Mouse (Mus musculus) kidney, adult 2 months (tissue): ENCODE measurements around the gene Gp1bb. TPM values are rescaled to one million over a fixed set of nuclear protein-coding genes. Genes with fewer than 3 reads are reported as not detected.

Source experiments
- DNase-seq: peaks from one replicate; pipeline ENCODE4 v3.0.0; 2021
- H3K27ac ChIP-seq: fragments of 200-500 bp; 2 replicates; pipeline ENCODE4 v1.5.1; 2012; ENCODE audit warnings: low read depth, low read length, control low read depth, inconsistent platforms; ENCODE audit not compliant: insufficient read depth
- H3K27me3 ChIP-seq: fragments of 200-500 bp; replicated peaks from 2 replicates; pipeline ENCODE4 v1.6.1; 2012; ENCODE audit warnings: mild to moderate bottlenecking, moderate library complexity, low read length, inconsistent platforms; ENCODE audit not compliant: control insufficient read depth, insufficient read depth
- H3K36me3 ChIP-seq: fragments of 200-500 bp; 2 replicates; pipeline ENCODE4 v1.6.1; 2012; ENCODE audit warnings: mild to moderate bottlenecking, moderate library complexity, low read length, inconsistent platforms; ENCODE audit not compliant: control insufficient read depth, insufficient read depth
- H3K4me1 ChIP-seq: fragments of 200-500 bp; 2 replicates; pipeline ENCODE4 v1.6.1; 2011; ENCODE audit warnings: low read length; ENCODE audit not compliant: control insufficient read depth, insufficient read depth
- H3K4me3 ChIP-seq: fragments of 200-500 bp; 2 replicates; pipeline ENCODE4 v1.5.1; 2011; ENCODE audit warnings: mild to moderate bottlenecking, low read depth, low read length, control low read depth; ENCODE audit not compliant: insufficient read depth
- CTCF ChIP-seq: fragments of 200-500 bp; conservative IDR thresholded peaks from 2 replicates; pipeline ENCODE4 v1.5.1; 2011; ENCODE audit warnings: low read depth, mild to moderate bottlenecking, control low read depth, low read length, moderate library complexity, mixed read lengths; ENCODE audit not compliant: insufficient read depth, insufficient read length
- POLR2A ChIP-seq: fragments of 200-500 bp; IDR thresholded peaks from one replicate; pipeline ENCODE4 v1.6.1; 2011; ENCODE audit warnings: low read depth, low read length, control low read depth
- WGBS: fragments of 180-500 bp; shearing (Covaris S2); methylation state at CpG from one replicate; pipeline ENCODE4 v1.1.7; 2018; 5-methylcytosine and 5-hydroxymethylcytosine counted together
- polyA plus RNA-seq: library from polyadenylated mRNA; depleted of rRNA; stranded (reverse); fragments of >200 nt; gene quantifications from 2 replicates; pipeline ENCODE4 v1.2.3, GENCODE M21; 2012

Gp1bb gene
- polyA plus RNA-seq, 1 experiment: 0.34 TPM

- Histone ChIP-seq H3K4me3 (no peak overlapping the region), H3K27me3 (no peaks in the 10 kb centered on the region; the same call in 1 of the 2 replicates), H3K27ac (no peak overlapping the region), H3K36me3 (no peaks in the 10 kb centered on the region), H3K4me1 (no peaks in the 10 kb centered on the region)
- TF ChIP-seq POLR2A (no peak), CTCF (no peak)
- WGBS: 74% methylated on average over 15 of the region's 15 CpGs
- DNase-seq: no peak
Observed at GRCm38 (mm10) chr16:18623751-18624540, 1.7 kb upstream of the Gp1bb start.

DNA sequence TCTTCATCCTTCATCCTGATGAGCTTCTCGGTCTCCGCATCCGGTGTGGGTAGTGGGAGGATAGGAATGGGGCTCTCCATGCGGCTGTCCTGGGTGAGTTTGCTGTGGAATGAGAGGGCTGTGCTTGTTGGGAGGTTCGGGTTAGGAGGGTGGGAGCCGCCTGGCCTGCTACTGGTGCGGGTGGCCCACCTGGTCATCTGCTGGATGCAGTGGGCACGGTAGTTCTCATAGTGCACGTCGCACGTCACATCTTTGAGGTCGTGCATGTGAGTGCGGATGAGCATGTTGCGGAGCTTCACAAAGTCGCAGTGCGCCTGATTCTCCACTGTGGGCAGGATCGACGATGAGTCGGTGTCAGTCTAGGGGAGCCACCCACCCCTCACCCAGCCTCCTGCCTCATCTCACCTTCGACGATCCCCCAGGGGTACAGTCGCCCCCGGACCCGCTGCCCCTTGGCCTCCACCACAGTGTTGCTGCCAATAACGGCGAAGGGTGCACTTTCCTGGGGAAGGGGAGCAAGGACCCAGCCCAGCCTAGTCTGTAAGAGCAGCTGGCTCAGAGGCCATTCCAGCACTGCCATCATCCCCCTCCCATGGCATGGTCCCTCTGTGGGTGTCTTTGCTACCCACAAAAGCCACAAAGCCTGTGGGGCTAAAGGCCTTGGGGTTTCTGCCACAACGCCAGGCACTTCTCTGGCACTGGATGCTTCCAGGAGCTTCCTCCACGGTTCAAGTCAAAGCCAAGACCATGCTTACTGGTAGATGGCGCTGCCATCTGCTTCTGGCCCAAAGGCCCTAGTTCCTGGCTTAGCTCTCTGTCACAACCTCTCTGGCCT lies 930 bp upstream of the Gp1bb start:
- no peak for TF ChIP-seq CTCF
- no peak for TF ChIP-seq POLR2A
- WGBS: 69% methylated on average over 29 of the region's 29 CpGs
- no peaks in the 10 kb centered on the region; the same call in 1 of the 2 replicates for H3K27me3 ChIP-seq
- H3K27ac ChIP-seq: no peak overlapping the region
- no peaks in the 10 kb centered on the region for H3K36me3 ChIP-seq
- no peak overlapping the region for H3K4me3 ChIP-seq
- no peaks in the 10 kb centered on the region for H3K4me1 ChIP-seq
- DNase-seq: no peak

GRCm38 (mm10) chr16:18621362-18622001 lies 721 bp downstream of the Gp1bb start:
- no peak overlapping the region for H3K27ac ChIP-seq
- DNase-seq: no peak
- 11% methylated on average over 38 of the region's 38 CpGs for WGBS
- no peaks in the 10 kb centered on the region for H3K36me3 ChIP-seq
- H3K27me3 ChIP-seq: no peaks in the 10 kb centered on the region; the same call in 1 of the 2 replicates
- H3K4me3 ChIP-seq: no peak overlapping the region
- no peaks in the 10 kb centered on the region for H3K4me1 ChIP-seq
- TF ChIP-seq CTCF (no peak), POLR2A (no peak)

DNA sequence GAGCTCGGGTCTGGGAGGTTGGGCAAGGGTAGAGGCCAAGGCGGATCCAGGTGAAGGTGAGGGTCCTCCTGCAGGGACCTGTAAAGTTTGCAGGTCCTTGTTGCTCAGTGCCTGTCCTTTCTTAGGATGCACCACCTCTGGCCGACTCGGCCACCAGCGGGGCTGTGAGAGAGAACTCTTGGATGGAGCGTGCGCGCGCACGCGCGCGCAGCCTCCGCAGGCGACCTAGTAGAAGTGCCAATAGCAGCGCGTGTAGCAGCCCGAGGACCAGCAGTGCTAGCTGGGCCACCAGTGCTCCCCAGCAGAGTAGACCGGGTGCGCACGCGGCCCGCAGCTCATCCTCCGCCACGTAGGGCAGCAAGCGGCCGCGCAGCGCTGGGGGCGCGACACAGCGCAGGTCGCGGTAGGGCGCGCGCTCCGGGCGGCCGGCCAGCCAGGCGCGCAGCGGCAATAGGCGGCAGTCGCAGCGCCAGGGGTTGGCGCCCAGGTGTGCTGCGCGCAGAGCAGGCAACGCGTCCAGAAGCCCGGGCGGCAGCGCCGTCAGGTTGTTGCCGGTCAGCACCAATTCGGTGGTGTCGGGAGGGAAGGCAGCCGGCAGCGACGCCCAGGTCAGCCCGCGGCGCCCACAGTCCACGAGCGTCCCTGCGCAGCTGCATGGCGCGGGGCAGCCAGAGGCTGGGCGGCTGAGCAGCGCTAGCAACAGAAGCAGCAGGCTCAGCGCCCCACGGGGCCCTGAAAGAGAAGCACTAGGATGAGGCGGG lies 1.4 kb downstream of the Gp1bb start:
- WGBS: 2% methylated on average over 74 of the region's 74 CpGs
- H3K27me3 ChIP-seq: no peaks in the 10 kb centered on the region; the same call in 1 of the 2 replicates
- no peaks in the 10 kb centered on the region for H3K4me1 ChIP-seq
- H3K36me3 ChIP-seq: no peaks in the 10 kb centered on the region
- H3K4me3 ChIP-seq: peak overlapping the region; percentile 22; the same call in 1 of the 2 replicates
- TF ChIP-seq CTCF: no peak
- no peak for TF ChIP-seq POLR2A
- H3K27ac ChIP-seq: no peak overlapping the region
- DNase-seq: peak; percentile 16

DNA sequence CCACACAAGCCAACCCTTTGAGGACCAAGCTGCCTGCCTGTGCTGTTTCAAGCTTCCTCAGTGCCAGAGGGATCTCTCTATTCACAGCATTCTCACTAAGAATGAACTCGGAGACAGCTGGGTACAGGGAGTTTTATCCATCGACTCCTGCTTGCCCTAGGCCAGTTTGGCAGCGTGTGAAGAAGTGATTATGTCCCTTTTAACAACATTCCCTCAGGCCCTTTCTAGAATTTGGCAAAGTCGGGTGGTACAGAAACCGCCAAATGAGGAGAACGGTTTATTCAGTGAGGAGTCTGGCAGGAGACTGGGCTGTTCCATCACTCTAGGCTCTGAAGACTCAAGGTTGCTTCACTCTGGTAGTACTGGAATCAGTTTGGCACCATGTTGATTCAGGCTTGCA lies 2.0 kb downstream of the Gp1bb start:
- DNase-seq: no peak
- Histone ChIP-seq H3K27ac (no peak overlapping the region), H3K4me3 (no peak overlapping the region), H3K27me3 (no peaks in the 10 kb centered on the region), H3K36me3 (no peaks in the 10 kb centered on the region), H3K4me1 (no peaks in the 10 kb centered on the region)
- WGBS: 57% methylated on average over 6 of the region's 6 CpGs
- TF ChIP-seq POLR2A (no peak), CTCF (no peak)

- TF ChIP-seq POLR2A (no peak), CTCF (no peak)
- WGBS: 89% methylated on average over 4 of the region's 4 CpGs
- no peaks in the 10 kb centered on the region for H3K36me3 ChIP-seq
- no peaks in the 10 kb centered on the region for H3K4me1 ChIP-seq
- no peak overlapping the region for H3K4me3 ChIP-seq
- no peak overlapping the region for H3K27ac ChIP-seq
- no peaks in the 10 kb centered on the region for H3K27me3 ChIP-seq
- no peak for DNase-seq
Observed at GRCm38 (mm10) chr16:18619110-18619509, 3.1 kb downstream of the Gp1bb start.

DNA sequence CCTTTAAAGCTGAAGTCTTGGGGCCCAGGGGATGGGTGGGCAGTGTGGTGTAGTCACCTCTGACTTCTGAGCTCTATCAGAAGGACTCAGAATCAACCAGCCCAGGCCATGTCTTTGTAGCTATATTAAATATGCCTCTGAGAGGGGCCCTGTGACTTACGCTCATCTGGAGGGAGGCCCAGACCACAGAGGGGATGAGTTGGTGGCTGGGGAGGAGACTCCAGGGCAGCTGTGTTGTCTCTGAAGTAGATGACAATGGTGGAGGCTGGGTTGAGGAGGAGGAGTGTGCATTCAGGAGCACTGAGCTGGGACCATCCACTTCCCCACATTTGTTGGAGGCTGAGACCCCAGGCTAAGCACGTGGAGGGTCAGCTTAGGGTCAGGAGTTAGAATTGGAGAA lies 3.9 kb downstream of the Gp1bb start:
- DNase-seq: no peak
- TF ChIP-seq CTCF: no peak
- TF ChIP-seq POLR2A: no peak
- Histone ChIP-seq H3K27ac (no peak overlapping the region), H3K4me1 (no peaks in the 10 kb centered on the region), H3K4me3 (no peak overlapping the region), H3K27me3 (no peaks in the 10 kb centered on the region), H3K36me3 (no peaks in the 10 kb centered on the region)
- WGBS: 76% methylated on average over 2 of the region's 2 CpGs
